Mouse (Mus musculus): ENCODE results near the gene Cfap73.

Cfap73 gene

DNA sequence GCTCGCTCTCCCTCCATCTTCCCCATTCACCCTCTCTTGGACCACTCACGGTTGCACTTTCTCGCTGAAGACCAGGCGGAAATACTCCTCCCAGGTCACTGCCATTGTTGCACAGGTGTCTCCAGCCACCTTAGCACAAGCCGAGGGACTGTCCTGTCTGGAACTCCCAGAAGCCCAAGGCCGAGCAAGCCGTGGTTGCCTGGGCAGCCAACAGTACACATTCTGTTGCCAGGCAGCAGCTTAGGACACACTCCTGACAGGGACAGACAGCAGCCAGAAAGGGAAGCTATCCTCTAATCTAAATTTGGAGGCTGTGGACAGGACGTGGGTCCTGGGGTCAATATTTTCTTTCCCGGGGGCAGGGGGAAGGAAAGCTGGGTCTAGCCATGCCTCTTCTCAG is at the start of gene Cfap73:
Gene Cfap73 (minus strand): TSS at position 105 of the 400 bp plus-strand sequence.
- no peak for DNase-seq

DNA sequence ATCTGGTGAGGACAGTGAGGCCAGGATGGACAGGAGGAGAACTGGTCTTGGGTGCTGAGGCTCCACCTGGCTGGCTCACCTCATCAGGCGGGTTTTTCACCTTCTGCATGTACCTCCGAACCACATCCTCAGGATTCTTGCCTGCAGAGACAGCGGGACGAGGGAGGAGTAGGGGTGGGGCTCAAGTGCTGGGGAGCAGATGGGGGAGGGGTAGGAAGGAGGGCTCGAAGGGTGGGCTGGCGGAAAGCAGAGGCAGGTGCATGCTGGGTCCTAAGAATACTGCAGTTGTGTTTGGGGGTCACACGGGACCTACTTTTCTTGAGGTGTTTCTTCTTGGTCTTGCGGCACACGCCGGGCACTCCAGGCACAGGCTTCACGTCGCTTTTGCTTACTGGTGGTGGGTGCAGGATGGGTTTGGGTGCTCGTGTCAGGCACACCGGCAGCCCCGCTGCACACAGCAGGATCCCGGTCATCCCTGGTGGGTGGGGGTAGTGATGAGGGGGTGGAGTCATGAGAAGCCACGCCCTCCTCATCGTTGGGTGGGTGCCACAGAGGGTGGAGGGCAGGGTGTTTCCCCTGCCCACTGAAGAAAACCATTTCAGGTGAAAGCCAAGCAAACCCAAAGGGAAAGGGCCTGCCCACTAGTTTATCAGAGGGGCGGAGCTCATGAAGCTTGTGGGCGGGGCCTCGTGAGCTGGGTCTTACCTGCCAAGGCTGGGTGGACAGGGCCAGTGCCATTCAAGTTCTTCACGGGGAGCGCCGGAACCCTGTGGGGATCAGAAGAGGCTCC is 49.1 kb upstream of the Cfap73 start:
- DNase-seq, result no peak

DNA sequence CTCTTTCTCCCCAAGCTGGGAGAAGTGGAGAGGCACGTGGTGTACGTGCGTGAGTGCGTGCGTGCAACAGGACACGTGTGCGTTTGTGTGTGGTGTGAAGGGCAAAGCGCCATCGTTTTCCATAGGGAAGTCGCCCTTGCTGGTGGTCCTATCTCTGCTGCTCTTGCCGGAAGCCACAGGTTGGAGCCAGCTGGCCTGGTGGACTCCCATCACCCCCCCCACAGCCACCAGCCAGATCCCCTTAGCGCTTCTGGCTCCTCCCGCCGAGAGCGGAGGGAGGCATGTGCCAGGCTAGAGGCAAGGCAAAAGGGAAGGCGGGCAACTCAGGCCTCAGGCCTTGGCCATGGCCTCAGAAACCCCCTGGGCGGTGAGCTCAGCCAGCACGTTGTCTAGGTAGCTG is 46.9 kb upstream of the Cfap73 start:
- DNase-seq, result no peak

DNA sequence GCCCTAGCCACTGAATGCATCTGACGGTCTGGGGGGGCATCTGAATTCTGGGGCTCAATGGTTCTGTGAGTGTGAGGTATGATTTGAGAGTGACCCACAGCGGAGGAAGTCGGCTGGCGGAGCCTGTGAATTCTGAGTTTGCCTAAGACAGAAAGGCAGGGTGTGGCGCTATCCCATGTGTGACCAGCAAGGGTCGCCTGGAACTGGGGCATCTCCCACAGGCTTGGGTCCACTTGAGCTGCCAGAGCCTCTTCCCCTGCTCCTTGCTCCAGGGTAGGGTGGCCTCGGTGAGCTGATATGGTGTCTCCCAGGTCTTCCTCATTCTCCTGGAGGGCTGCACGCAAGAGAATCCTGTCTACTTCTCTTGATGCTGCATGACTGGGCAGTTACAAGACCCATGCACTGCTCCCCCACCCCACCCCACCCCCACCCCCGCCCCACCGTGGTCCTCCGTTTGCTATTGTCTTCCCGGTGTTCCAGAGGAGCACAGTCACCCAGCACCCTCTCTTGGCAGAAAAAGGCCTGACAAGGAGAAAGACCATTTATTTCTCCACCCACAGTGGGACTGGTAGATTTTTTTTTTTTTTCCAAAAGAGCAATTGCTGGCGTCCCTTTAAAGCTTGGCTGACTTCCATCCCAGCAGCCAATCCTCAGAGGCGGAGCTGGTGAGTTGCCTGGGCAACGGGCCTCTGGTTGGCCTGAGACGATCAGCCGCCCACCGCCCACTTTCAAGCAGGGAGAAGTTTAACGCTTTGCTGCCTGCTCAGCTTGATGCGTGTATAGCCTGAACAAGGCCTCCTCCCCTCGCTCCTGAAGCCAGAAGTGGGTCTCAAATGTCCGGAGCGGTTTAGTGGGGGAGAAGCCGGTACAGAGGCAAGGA is 45.9 kb upstream of the Cfap73 start:
- peak; percentile 66 for DNase-seq

DNA sequence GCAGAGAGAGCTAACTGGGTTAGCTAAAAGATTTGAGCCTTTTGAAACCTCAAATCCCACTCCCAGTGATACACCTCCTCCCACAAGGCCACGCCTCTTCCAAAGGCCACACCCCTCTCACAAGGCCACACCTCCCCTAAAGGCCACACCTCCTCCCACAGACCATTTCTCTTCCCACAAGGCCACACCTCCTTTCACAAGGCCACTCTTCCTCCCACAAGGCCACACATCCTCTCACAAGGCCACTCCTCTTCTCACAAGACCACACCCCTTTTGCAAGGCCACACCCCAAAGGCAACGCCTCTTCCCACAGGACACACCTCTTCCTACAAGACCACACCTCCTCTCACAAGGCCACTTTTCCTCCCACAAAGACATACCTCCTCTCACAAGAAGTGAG is 43.5 kb upstream of the Cfap73 start:
- no peak for DNase-seq

DNA sequence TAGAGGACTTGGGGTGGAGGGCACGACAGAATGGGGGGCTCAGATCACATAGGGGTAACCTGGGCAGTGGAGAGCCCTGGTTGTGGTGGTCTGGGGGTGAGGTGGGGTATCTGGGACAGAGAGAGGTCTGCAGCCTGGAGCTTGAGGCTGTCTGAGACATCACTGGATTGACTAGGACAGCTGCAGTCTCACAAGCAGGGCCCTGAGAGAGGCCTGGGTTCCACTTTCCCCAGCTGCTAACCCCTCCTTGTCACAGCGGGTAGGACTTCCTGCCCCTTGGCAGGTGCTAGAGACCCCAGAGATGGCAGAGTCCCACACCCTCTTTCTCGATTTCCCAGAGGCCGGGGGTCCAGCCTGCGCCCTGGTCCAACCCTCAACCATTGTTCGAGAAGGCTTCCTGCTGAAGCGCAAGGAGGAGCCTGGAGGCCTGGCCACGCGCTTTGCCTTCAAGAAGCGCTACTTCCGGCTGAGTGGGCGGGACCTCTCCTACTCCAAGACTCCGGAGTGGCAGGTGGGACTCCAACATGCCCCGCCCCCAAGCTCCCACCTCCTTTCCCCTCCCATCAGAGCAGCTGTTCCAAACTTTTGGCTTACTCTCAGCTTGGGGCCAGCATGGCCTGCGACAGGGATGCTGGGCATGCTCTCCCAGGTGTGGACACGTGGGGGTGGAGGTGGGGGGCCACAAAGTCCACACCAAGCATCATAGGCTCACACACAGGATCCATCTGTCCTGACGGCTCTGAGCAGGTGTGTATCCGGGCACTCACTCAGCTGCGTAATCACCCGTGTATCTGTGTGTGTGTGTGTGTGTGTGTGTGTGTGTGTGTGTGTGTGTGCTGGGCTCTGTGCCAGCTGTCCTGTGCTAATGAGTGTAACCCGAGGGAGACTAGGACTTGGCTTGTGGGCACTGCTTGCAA is 40.5 kb upstream of the Cfap73 start:
- no peak for DNase-seq

DNA sequence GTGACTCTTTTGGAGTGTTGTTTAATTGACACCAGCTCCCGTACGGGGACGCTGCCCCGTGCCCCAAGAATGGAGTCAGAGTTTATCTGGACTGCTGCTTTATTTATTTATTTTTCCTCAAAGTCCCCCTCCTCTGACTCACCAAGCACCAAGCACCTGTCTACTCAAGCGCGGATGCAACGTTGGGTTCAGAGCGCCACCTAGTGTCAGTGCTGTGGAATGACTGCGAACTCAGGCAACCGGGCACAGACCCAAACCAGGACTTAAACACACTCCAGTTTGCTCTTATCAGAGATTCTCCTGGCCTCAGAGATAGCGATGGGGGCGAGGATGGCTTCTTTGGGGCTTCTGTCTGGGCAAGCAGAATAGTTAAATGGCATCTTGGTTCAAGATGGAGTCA is 39.6 kb upstream of the Cfap73 start:
- peak; percentile 71 for DNase-seq

DNA sequence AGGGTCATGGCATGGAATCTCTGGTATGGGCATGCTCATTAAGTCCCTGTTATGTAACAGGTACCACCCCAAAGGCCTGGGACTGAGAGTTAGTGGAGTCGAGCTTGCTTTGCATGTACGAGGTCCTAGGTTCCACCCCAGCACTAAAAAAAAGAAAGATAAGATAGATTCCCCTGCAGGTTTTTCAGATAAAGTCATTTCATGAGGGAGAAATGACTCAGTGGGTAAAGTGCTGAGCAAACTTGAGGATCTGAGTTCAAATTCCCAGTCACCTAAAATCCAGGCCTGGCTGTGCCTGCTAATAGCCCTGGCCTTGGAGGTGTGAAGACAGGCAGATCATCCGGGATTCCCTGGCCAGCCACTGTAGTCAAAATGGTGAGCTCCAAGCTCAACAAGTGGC is 37.8 kb upstream of the Cfap73 start:
- no peak for DNase-seq

DNA sequence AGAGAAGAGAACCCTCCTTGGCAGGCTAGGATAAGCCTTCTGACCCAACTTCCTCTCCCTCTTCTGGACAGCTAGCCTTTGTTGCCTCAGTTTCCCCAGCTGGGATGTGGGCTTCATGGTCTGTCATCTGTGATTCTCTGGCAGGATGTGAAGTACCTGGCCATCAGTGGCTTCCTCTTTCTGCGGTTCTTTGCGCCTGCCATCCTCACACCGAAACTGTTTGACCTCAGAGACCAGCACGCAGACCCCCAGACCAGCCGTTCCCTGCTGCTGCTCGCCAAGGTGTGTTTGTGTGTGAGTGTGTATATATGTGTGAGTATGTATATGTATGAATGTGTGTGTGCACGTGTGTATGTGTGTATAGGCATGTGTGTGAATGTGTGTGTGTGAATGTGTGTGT is 36.1 kb upstream of the Cfap73 start:
- no peak for DNase-seq

DNA sequence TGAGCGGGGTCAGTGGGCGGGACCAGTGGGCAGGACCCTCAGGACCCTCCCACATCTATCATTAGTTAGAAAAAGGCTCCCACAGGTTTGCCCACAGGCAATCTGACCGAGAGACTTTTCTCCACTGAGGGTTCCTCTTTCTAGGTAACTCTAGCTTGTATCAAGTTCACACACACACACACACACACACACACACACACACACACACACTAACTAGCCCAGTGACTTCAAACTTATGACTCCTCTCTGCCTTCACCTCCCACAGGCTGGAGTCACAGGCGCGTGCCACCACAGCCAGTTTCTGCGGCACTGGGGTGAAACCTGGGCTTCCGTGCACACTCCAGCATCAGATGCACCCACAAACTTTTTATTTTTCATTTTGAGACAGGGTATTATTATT is 34.7 kb upstream of the Cfap73 start:
- no peak for DNase-seq

DNA sequence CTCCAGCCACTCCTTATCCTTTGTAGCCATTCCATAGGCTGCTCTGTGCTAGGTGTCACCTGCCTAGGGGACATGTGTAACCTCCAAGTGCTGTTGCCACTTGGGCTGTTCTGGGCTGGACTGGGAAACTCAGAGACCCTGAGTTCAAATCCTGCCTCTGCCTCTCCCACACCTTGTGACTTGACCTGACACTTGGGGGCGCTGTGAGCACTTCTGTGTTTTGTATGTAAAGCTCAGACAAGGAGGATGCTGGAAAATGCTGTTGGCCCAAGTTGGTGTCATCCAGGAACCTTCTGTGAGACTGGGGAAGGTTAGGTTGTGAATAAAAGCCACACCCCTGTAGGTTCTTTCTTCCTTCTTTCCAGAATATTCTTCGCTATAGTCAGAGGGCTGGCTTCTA is 30.9 kb upstream of the Cfap73 start:
- no peak for DNase-seq

DNA sequence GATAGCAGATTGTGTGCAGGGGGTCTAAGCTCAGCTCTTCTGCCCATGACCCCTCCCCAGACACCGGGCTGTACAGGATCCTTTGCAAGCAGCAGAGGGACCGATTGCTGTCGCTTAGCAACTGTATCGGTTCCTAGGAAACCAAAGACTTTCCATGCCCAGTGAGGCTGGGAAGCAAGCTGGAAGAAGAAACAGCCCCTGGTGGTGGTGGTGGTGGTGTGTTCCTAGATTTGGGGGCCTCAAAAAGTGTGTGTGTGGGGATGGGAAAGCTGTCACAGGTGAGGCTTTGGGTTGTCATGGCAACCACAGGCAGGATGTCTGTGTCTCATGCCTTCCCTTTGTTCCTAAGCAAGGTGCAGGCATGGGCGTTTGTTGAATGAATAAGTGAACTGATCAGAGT is 26.8 kb upstream of the Cfap73 start:
- no peak for DNase-seq

DNA sequence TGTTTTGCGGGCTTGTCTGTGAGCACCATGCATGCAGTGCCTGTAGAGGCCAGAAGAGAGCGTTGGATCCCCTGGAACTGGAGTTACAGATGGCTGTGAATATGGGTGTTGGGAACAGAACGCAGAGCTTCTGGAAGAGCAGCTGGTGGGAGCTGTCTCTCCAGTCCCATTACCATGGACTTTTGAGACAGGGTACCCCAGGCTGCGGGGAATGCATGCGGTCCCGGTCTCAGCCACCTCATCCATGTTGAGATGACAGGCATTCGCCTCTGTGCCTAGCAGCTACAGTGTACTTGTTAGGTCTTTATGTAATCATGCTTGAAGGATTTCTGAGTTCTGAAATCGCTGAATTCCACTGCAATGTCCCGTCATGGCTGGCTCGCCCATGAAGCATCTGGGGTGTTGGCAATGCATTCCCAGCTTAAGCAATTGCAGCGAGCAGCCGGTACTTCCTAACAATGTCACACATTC is 22.3 kb upstream of the Cfap73 start:
- DNase-seq, result no peak

DNA sequence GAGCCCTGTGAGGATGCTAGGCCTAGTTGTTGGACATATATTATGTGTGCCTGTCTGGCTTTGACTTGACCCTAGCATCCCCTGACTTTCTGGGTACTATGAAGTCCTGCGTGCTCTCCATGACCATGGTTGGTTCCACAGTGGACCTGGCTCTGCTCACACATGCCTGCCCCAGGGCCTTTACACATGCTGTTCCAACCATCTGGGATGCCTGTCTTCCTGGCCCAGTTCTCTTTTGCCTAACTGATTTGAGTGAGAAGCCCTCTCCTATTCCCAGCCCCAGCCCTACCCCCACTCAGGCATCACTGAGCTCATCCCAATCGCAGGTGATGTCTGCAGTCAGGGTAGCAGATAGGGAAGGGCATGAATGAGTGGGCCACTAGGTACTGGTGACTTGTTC is 19.8 kb upstream of the Cfap73 start:
- DNase-seq, result no peak

DNA sequence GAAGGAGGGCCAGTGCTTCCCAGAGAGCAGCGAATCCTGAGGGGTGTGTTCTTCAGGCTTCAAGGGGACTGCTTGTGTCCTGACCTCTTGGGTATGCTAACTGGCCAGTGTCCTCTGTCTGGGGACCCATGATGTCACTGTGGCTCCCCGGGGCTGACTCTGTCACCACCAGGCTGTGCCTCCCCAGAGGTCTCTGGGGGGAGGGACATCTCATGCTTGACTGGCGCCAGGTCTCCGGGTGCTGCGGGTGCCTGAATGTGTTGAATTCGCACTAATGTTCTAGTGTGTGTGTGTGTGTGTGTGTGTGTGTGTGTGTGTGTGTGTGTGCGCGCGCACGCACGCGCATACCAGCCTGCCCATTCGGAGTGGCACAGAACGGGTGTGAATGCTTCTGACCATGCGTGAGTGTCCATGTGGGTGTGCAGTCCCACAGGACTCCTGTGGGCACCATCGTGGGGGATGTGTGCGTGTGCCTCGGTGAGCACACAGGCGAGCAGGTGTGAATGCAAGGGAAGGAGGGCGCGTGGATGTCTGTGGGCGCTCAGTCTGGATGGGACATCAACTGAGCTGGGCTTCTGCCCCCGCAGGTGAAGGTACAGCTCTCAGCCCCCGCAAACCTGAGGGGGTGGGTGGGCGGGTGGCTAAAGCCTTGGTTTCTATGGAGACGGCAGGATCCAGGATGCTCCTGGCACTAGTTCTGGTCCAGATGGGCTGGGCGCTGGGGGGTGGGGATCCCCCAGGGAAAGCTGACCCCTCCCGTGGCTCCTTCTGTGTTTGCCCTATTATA is 19.1 kb upstream of the Cfap73 start:
- DNase-seq, result no peak

DNA sequence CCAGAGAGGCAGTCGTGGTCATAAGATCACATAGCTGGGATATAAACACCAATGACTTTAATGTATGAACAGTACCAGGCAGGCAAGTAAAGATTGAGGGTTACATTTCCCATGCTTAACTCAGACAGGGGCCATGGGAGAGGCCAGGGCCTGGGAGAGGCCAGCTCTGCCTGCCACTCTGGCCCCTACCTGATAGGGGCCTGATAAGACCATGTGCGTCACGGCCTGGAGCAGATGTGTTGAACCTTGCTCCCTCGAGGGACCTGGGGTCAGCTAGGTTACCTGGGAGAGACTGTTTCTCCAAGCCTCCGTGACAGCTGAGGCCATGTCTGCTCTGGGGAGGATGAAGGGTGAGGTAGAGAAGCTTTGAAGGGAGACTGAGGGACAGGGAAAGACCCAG is 17.2 kb upstream of the Cfap73 start:
- DNase-seq, result no peak

DNA sequence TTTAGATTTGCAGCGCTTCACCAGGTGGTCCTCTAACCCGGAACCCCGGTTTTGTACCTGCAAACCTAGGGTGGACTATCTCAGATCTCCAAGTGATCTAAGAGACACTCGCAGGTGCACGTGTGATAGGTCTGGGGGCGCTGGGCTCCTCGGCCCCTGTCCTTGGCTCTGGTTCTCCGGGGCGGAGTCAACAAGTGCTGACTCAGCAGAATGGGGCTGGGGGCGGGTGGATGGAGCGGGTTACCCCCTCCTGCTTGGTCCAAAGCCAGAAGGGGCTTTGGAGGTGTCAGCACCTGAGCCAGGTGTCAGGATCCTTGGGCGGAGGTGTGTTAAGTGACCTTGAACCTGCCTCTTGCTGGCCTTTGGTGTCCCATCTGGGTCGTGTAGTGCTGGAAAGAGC is 15.9 kb upstream of the Cfap73 start:
- no peak for DNase-seq

DNA sequence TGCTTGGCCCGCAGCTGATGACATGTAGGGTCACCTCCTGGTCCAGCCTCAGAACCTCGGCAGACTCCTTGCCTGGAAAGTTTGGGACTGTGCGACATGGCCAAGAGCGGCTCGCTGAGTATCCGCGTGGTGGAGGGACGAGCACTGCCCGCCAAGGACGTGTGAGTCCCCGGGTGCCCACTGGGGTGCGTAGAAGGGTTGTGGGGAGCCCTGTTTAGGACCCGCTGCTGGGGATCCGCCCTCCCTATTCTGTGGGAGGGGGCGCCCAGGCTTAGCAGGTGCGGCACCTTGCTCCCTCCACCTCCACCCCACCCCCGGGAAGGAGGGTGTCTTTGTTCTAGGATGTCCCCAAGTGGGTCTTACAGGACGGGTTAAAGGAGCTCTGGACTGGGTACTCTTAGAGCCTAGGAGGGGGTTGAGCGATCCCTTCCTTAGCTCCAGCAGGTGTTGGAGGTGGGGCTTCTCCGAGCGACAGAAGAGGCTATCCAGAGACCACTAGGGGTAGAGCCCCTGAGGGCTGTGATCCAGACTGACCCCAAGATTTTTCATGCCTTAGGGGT is 15.4 kb upstream of the Cfap73 start:
- no peak for DNase-seq

DNA sequence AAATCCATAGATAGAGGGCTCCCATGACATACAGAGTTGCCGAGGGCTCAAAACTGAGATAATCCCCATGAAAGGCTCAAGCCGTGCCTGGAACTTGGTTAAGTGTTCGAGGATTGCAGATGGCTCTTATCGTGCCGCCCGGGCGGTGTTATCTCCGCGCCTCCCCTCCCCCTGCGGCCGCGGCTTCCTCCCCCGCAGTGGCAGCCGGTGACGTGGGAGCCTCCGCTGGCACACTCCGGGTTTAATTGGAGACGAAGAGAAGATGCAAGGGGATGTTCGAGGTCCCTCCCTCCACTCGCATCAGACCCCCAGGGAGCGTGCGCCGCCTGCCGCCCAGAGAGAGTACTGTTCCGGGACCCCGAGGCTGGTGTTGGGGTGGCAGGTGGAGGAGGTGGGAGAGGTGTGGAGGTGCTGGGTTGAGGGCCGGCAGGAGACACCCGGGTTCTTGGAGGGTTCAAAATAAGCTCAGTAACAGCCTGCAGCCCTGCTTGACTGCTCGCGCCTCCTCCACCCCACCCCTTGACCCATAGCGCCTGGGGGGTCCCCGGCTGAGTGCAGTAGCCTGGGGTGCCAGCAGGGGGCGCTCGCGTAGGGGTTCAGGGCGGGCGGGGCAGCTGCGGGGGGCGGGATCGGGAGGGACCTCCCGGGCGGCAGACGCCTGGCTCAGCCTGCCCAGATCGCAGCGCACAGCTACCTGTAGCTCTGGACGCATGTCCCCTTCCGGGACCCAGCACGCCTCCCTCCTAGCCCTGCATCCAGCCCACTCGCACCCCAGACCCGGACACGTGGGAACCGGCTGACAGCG is 14.7 kb upstream of the Cfap73 start, which contains the start of gene Rasal1:
Gene Rasal1 (plus strand): TSS at position 244 of the 805 bp plus-strand sequence.
- DNase-seq, result peak; percentile 51

DNA sequence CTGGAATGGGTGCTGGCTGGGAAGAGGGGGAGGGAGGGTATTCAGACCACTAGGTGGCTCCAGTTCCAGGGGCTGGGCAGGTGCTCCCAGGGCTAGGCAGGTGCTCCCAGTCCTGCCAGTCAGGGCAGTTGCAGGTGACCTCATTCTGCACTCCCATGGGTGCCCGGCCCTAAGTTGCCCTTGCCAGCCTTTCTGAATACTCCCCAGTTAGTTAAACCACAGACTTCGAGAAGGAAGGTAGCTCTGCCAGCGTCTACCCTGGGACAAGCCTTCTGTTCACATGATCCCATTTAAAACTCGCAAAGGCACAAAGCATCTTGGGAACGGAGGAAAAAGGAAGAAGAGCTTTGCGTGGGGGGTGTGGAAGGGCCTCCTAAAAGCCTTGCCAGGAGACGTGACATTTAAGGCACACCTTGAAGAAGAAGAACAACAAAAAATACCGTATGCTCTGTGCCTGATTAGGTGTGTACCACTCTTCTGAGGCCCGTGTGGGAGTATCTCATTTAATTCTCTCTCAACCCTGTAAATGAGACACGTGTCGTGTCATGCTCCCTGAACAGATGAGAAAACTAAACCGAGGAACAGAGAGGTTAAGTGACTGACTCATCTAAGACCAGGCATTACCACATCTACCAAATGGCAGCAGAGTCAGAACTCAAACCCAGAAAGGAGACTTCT is 13.9 kb upstream of the Cfap73 start:
- no peak for DNase-seq

Measured in cerebellum, adult 9-10 months (tissue).